Mouse (Mus musculus) liver, adult 2 months (tissue): Measurements from ENCODE around the gene Cep97.

ENCODE experiments used
- CTCF ChIP-seq: fragments of 200-500 bp; IDR thresholded peaks from 2 replicates; pipeline ENCODE4 v1.5.1; 2011; ENCODE audit warnings: low read depth, low read length, control low read depth
- POLR2A ChIP-seq: fragments of 200-500 bp; IDR thresholded peaks from 2 replicates; pipeline ENCODE4 v1.6.1; 2011; ENCODE audit warnings: low read length, control low read depth; ENCODE audit not compliant: insufficient read depth; ENCODE audit errors: extremely low read depth

DNA sequence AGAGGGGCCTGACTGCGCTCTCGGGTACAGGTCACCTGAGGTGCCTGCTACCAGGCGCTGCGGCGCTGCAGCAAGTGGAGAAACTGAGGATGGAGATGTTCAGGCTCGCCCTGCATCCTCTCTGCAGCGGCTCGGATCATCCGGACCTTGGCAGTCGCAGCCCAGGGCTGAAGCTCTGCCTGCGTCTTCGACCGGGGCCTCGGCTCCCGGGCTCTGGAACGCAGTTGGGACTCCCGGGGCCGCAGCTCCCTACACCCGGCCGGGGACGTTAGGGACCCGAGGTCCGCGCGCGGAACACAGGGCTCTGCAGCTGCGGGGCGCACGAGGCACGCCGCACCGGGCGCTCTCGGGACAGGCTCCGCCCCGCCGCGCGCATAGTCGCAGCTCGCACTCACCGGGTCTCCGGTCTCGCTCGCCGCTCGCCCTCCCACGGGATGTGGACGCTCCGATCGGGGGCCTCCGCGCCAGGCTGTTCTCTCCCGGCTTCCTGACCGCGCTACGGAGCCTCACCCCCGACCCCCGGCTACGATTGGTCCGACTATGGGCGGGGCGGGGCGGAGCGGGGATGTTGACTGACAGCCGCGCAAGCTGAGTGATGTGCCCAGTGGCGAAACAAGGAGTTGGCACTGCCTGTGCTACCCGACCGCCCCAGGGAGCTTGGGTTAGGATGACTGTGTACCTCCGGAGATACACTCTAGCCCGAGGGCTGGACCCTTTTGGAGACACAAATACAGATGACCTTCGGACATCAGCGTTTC, 39.6 kb downstream of the Cep97 start, which contains the start of gene Nxpe3:
- no peak for TF ChIP-seq CTCF
- no peak for TF ChIP-seq POLR2A
